In the genomic region with DNA sequence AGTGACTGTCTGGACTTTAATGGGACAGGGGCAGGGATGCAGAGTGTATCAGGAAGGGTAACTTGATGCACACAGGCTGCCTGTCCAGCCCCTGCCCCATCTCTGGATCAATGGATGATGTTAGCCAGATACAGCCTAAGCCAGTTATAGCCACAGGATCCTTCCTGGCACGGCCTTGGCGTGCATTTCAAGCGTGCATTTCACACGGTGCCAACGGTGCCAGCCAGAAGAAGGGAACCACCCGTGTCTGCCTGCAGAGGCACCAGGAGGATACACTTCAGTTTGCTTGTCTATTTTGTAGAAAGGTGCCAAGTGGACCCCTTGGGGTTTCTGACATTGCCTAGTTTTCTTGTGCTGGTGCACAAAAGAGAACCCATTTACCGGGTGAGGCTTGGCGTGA, we compare ENCODE assay signal across 16 mouse cellular contexts. TPM values are rescaled to one million over a fixed set of nuclear protein-coding genes. Genes with fewer than 3 reads are reported as not detected.
"Had no signal": no experiment of that assay in that cellular context is flagged by ENCODE, and none has a peak within 500 bp of the region (broad histone marks: within the 10 kb centered on the region; RNA-seq: fewer than 3 reads in every experiment).

No protein-coding gene starts in this region.

- DNase-seq: kidney, postnatal 10 days; kidney, postnatal 4 days; lung, postnatal 14 days; thymus, adult 18-20 months; thymus, postnatal 14 days had no signal

- ATAC-seq: liver, embryonic 12.5 days; midbrain, embryonic 15.5 days had no signal

- H3K9ac ChIP-seq: limb, embryonic 15.5 days; liver, embryonic 12.5 days; lung, embryonic 15.5 days; midbrain, embryonic 15.5 days; neural tube, embryonic 12.5 days had no signal

- H3K27ac ChIP-seq: limb, embryonic 15.5 days; liver, embryonic 12.5 days; lung, embryonic 15.5 days; macrophage; midbrain, embryonic 15.5 days; neural tube, embryonic 12.5 days had no signal

- H3K4me3 ChIP-seq: layer of hippocampus, adult 2 months; liver, embryonic 12.5 days; lung, embryonic 15.5 days; megakaryocyte, embryonic 14.5 days; midbrain, embryonic 15.5 days; neural tube, embryonic 12.5 days had no signal

- H3K36me3 ChIP-seq: liver, embryonic 12.5 days; lung, embryonic 15.5 days; midbrain, embryonic 15.5 days; neural tube, embryonic 12.5 days had no signal

- H3K27me3 ChIP-seq: limb, embryonic 15.5 days; lung, embryonic 15.5 days had no signal

- H3K4me2 ChIP-seq: limb, embryonic 15.5 days; liver, embryonic 12.5 days; lung, embryonic 15.5 days; midbrain, embryonic 11.5 days; midbrain, embryonic 15.5 days; neural tube, embryonic 12.5 days had no signal

- H3K9me3 ChIP-seq: limb, embryonic 15.5 days; liver, embryonic 12.5 days; lung, embryonic 15.5 days; megakaryocyte, embryonic 14.5 days; midbrain, embryonic 15.5 days; neural tube, embryonic 12.5 days had no signal

RNA-seq across cellular contexts. Expression of a gene that starts 4.8 kb away (rescaled TPM):
- total RNA-seq: neutrophil, adult 5-6 weeks had no signal

RNA-seq across cellular contexts. Expression of a gene that starts 16.2 kb away (rescaled TPM):
- total RNA-seq: monocyte, adult 5-6 weeks; neutrophil, adult 5-6 weeks had no signal

RNA-seq across cellular contexts. Expression of a gene that starts 16.2 kb away (rescaled TPM):
- total RNA-seq: neutrophil, adult 5-6 weeks had no signal
